Mouse (Mus musculus) heart, adult 2 months (tissue): ENCODE data around the gene Med13l.

ENCODE experiments used
- CTCF ChIP-seq: fragments of 200-600 bp; IDR thresholded peaks from 2 replicates; pipeline ENCODE4 v1.8.1; 2022; ENCODE audit warnings: antibody characterized with exemption, mild to moderate bottlenecking, moderate library complexity
- EP300 ChIP-seq: fragments of 200-500 bp; IDR thresholded peaks from 2 replicates; pipeline ENCODE4 v1.6.1; 2011; ENCODE audit warnings: low read depth, low read length, control low read depth; ENCODE audit not compliant: insufficient read depth
- POLR2A ChIP-seq: fragments of 200-500 bp; IDR thresholded peaks from 2 replicates; pipeline ENCODE4 v1.6.1; 2011; ENCODE audit warnings: mild to moderate bottlenecking, low read depth, low read length, control low read depth; ENCODE audit not compliant: insufficient read depth

- TF ChIP-seq CTCF (no peak), POLR2A (no peak), EP300 (no peak)
These were observed 36.1 kb downstream of the Med13l start for GRCm38 (mm10) chr5:118596452-118597092.
